Mouse (Mus musculus): Measurements from ENCODE around the gene Ccr5. TPM values are rescaled to one million over a fixed set of nuclear protein-coding genes. Genes with fewer than 3 reads are reported as not detected.
"Not testable (repeated sequence)": the region's sequence is repeated elsewhere in the genome, so short reads cannot be mapped to it uniquely, and the experiment has no call there.

Gene Ccr5
- polyA plus RNA-seq, 1 experiment: 1.3 TPM

GRCm38 (mm10) chr9:124118489-124118888 is 2.9 kb upstream of the Ccr5 start:
- peak; percentile 28 for DNase-seq
- Histone ChIP-seq H3K27ac (ENCODE audit: insufficient read depth, low read depth, low read length) (no peak overlapping the region), H3K27me3 (replicated peaks; ENCODE audit: control insufficient read depth, insufficient read depth, low read length) (no peaks in the 10 kb centered on the region), H3K36me3 (ENCODE audit: control insufficient read depth, insufficient read depth, low read length) (no peaks in the 10 kb centered on the region), H3K4me1 (ENCODE audit: control insufficient read depth, insufficient read depth, low read length) (no peaks in the 10 kb centered on the region), H3K4me3 (ENCODE audit: insufficient read depth, low read depth, low read length) (no peak overlapping the region)
- TF ChIP-seq CTCF (conservative IDR thresholded peaks at IDR 0.05; ENCODE audit: insufficient read depth, insufficient read length, low read depth, low read length): peak; percentile 41; the same call in 1 of the 2 replicates
- no peak for TF ChIP-seq POLR2A (IDR thresholded peaks at IDR 0.05; ENCODE audit: low read depth, low read length)
- 92% methylated on average over 1 of the region's 1 CpGs for WGBS

- TF ChIP-seq CTCF (conservative IDR thresholded peaks at IDR 0.05; ENCODE audit: insufficient read depth, insufficient read length, low read depth, low read length) (no peak), POLR2A (IDR thresholded peaks at IDR 0.05; ENCODE audit: low read depth, low read length) (no peak)
- no peaks in the 10 kb centered on the region for H3K27me3 ChIP-seq (replicated peaks; ENCODE audit: control insufficient read depth, insufficient read depth, low read length)
- 81% methylated on average over 11 of the region's 11 CpGs for WGBS
- no peaks in the 10 kb centered on the region for H3K36me3 ChIP-seq (ENCODE audit: control insufficient read depth, insufficient read depth, low read length)
- H3K27ac ChIP-seq (ENCODE audit: insufficient read depth, low read depth, low read length): no peak overlapping the region
- H3K4me3 ChIP-seq (ENCODE audit: insufficient read depth, low read depth, low read length): no peak overlapping the region
- peak; percentile 7 for DNase-seq
- no peaks in the 10 kb centered on the region for H3K4me1 ChIP-seq (ENCODE audit: control insufficient read depth, insufficient read depth, low read length)
Measured at GRCm38 (mm10) chr9:124125576-124125975, 4.2 kb downstream of the Ccr5 start.

- TF ChIP-seq POLR2A (IDR thresholded peaks at IDR 0.05; ENCODE audit: low read depth, low read length): no peak
- no peak for TF ChIP-seq CTCF (conservative IDR thresholded peaks at IDR 0.05; ENCODE audit: insufficient read depth, insufficient read length, low read depth, low read length)
- peak; percentile 9 for DNase-seq
Measured at GRCm38 (mm10) chr9:124126373-124126772, 5.0 kb downstream of the Ccr5 start.

GRCm38 (mm10) chr9:124127412-124127811 is 6.1 kb downstream of the Ccr5 start:
- no peak for TF ChIP-seq POLR2A (IDR thresholded peaks at IDR 0.05; ENCODE audit: low read depth, low read length)
- TF ChIP-seq CTCF (conservative IDR thresholded peaks at IDR 0.05; ENCODE audit: insufficient read depth, insufficient read length, low read depth, low read length): no peak
- Histone ChIP-seq H3K27ac (ENCODE audit: insufficient read depth, low read depth, low read length) (no peak overlapping the region), H3K4me3 (ENCODE audit: insufficient read depth, low read depth, low read length) (no peak overlapping the region), H3K27me3 (replicated peaks; ENCODE audit: control insufficient read depth, insufficient read depth, low read length) (no peaks in the 10 kb centered on the region), H3K4me1 (ENCODE audit: control insufficient read depth, insufficient read depth, low read length) (no peaks in the 10 kb centered on the region), H3K36me3 (ENCODE audit: control insufficient read depth, insufficient read depth, low read length) (no peaks in the 10 kb centered on the region)
- 59% methylated on average over 4 of the region's 4 CpGs for WGBS
- DNase-seq: no peak

More at GRCm38 (mm10) chr9:124126373-124126772, 5.0 kb downstream of the Ccr5 start:
- Histone ChIP-seq H3K4me3 (ENCODE audit: insufficient read depth, low read depth, low read length) (no peak overlapping the region), H3K27me3 (replicated peaks; ENCODE audit: control insufficient read depth, insufficient read depth, low read length) (no peaks in the 10 kb centered on the region), H3K36me3 (ENCODE audit: control insufficient read depth, insufficient read depth, low read length) (no peaks in the 10 kb centered on the region), H3K4me1 (ENCODE audit: control insufficient read depth, insufficient read depth, low read length) (no peaks in the 10 kb centered on the region), H3K27ac (ENCODE audit: insufficient read depth, low read depth, low read length) (no peak overlapping the region)
- 40% methylated on average over 5 of the region's 5 CpGs for WGBS

GRCm38 (mm10) chr9:124128379-124128778 is 7.0 kb downstream of the Ccr5 start:
- Histone ChIP-seq H3K36me3 (ENCODE audit: control insufficient read depth, insufficient read depth, low read length) (no peaks in the 10 kb centered on the region), H3K27ac (ENCODE audit: insufficient read depth, low read depth, low read length) (no peak overlapping the region), H3K4me1 (ENCODE audit: control insufficient read depth, insufficient read depth, low read length) (no peaks in the 10 kb centered on the region), H3K27me3 (replicated peaks; ENCODE audit: control insufficient read depth, insufficient read depth, low read length) (no peaks in the 10 kb centered on the region), H3K4me3 (ENCODE audit: insufficient read depth, low read depth, low read length) (no peak overlapping the region)
- WGBS: 3% methylated on average over 1 of the region's 1 CpGs
- TF ChIP-seq CTCF (conservative IDR thresholded peaks at IDR 0.05; ENCODE audit: insufficient read depth, insufficient read length, low read depth, low read length) (0 out of 2 replicates have a peak, but pooled peaks have one; percentile 14), POLR2A (IDR thresholded peaks at IDR 0.05; ENCODE audit: low read depth, low read length) (no peak)
- DNase-seq: peak; percentile 61

- DNase-seq; H3K27me3 ChIP-seq (replicated peaks; ENCODE audit: control insufficient read depth, insufficient read depth, low read length); H3K27ac ChIP-seq (ENCODE audit: insufficient read depth, low read depth, low read length); H3K4me1 ChIP-seq (ENCODE audit: control insufficient read depth, insufficient read depth, low read length); H3K4me3 ChIP-seq (ENCODE audit: insufficient read depth, low read depth, low read length); H3K36me3 ChIP-seq (ENCODE audit: control insufficient read depth, insufficient read depth, low read length): not testable (repeated sequence)
- 75% methylated on average over 2 of the region's 2 CpGs for WGBS
Measured at GRCm38 (mm10) chr9:124132899-124133298, 11.6 kb downstream of the Ccr5 start.

- WGBS: 98% methylated on average over 1 of the region's 1 CpGs
- not testable (repeated sequence) for DNase-seq; H3K4me3 ChIP-seq (ENCODE audit: insufficient read depth, low read depth, low read length); H3K27ac ChIP-seq (ENCODE audit: insufficient read depth, low read depth, low read length); H3K36me3 ChIP-seq (ENCODE audit: control insufficient read depth, insufficient read depth, low read length); H3K27me3 ChIP-seq (replicated peaks; ENCODE audit: control insufficient read depth, insufficient read depth, low read length); H3K4me1 ChIP-seq (ENCODE audit: control insufficient read depth, insufficient read depth, low read length)
Measured at GRCm38 (mm10) chr9:124134919-124135318, 13.6 kb downstream of the Ccr5 start.

- Histone ChIP-seq H3K4me1 (ENCODE audit: control insufficient read depth, insufficient read depth, low read length) (no peaks in the 10 kb centered on the region), H3K27me3 (replicated peaks; ENCODE audit: control insufficient read depth, insufficient read depth, low read length) (no peaks in the 10 kb centered on the region), H3K4me3 (ENCODE audit: insufficient read depth, low read depth, low read length) (no peak overlapping the region), H3K36me3 (ENCODE audit: control insufficient read depth, insufficient read depth, low read length) (no peaks in the 10 kb centered on the region), H3K27ac (ENCODE audit: insufficient read depth, low read depth, low read length) (no peak overlapping the region)
- 79% methylated on average over 11 of the region's 11 CpGs for WGBS
- DNase-seq: no peak
- TF ChIP-seq POLR2A (IDR thresholded peaks at IDR 0.05; ENCODE audit: low read depth, low read length) (no peak), CTCF (conservative IDR thresholded peaks at IDR 0.05; ENCODE audit: insufficient read depth, insufficient read length, low read depth, low read length) (no peak)
Measured at GRCm38 (mm10) chr9:124137619-124138018, 16.3 kb downstream of the Ccr5 start.

Data from kidney, adult 2 months (tissue).